Mouse (Mus musculus) ES-E14 (cell line): Measurements from ENCODE around the gene Cox17.

Source experiments
- CHD2 ChIP-seq: IDR thresholded peaks from 2 replicates; pipeline ENCODE4 v1.6.1; 2014; ENCODE audit warnings: mild to moderate bottlenecking, low read depth, low read length, inconsistent platforms
- ZC3H11A ChIP-seq: IDR thresholded peaks from 2 replicates; pipeline ENCODE4 v1.6.1; 2012; ENCODE audit warnings: low read depth, mild to moderate bottlenecking, inconsistent platforms, low read length, borderline replicate concordance
- ZNF384 ChIP-seq: IDR thresholded peaks from 2 replicates; pipeline ENCODE4 v1.6.1; 2012; ENCODE audit warnings: low read depth, low read length, inconsistent platforms

DNA sequence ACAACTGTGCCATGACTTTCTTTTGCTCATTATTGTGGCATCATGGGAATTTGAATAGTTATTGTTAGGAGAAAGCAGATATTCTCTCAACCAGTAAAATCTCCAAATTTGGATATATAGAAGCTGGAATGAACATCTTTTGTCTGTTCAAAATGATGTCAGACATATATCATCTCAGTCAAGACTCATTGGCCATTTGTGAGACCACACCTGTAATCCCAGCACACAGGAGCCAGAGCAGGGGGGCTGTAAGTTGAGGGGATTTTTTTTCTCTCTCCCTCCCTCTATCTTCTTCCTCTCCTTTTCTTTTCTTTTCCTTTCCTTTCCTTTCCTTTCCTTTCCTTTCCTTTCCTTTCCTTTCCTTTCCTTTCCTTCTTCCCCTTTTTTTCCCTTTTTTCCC is 6.1 kb downstream of the Cox17 start:
- TF ChIP-seq ZNF384 (no peak), CHD2 (no peak), ZC3H11A (no peak)
